Mouse (Mus musculus): ENCODE measurements around the gene Ncoa6.
"Not testable (repeated sequence)": the region's sequence is repeated elsewhere in the genome, so short reads cannot be mapped to it uniquely, and the experiment has no call there.

Gene Ncoa6

DNA sequence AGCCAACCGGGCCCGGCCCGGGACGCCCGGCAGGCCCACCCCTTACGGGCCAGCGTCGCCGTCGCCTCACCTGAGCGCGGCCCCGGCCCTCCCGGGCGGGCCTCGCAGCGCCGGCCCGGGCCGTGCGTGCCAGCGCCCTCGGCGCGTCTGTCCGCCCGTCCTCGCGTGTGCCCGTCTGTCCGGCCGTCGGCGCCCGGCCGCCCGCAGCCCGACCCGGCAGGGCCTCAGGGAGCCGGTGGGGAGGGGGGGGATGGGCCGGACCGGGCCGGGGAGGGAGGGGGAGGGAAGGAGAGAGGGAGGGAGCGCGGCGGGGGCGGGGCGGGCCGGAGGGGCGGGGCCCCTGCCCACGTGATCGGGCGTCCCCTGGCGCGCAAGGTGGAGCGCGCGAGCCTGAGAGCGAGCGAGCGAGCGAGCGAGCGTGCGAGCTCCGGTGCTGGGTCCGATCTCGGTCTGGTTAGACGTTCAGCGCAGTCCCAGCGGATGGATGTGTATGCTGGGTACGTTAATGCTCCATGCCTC, at the start of gene Ncoa6:
Ncoa6 (minus strand) TSS at position 325 of the 519 bp plus-strand sequence.
- DNase-seq (ENCODE audit: low spot score in 2 of 2) = peak; percentile 49 to 53

DNA sequence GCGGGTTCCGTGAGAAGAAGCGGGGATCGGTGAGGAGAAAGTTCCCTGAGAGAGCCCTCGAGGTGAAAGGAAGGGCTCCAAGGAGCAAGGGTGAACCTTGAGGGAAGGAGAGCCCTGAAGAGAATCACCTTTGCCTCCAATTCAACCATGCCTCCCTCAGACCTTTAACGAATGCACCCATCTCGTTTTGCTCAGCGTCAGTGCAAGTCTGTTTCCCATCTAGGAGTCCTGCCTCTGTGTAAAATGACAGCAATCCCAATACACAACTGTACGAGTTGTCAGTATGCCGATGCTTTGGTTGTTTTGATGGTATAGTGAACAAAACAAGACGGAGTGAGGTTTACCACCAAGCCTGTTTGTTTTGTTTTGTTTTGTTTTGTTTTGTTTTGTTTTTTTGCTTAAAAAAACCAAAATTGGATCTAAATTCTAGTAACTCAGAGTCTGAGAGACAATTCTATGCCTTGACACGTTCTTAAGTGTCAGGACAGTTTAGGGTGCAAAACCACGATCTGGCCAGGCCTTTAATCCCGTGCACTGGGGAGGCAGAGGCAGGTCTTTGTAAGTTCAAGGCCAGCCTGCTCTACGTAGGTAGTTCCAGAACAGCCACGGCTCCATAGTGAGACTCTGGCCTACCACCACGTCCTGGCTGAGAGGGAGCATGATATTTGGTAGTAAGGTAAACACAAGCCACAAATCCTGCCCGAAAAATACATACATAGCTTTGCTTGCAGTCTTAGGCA, 45.0 kb upstream of the Ncoa6 start:
- DNase-seq (ENCODE audit: low spot score in 2 of 2) = no peak

DNA sequence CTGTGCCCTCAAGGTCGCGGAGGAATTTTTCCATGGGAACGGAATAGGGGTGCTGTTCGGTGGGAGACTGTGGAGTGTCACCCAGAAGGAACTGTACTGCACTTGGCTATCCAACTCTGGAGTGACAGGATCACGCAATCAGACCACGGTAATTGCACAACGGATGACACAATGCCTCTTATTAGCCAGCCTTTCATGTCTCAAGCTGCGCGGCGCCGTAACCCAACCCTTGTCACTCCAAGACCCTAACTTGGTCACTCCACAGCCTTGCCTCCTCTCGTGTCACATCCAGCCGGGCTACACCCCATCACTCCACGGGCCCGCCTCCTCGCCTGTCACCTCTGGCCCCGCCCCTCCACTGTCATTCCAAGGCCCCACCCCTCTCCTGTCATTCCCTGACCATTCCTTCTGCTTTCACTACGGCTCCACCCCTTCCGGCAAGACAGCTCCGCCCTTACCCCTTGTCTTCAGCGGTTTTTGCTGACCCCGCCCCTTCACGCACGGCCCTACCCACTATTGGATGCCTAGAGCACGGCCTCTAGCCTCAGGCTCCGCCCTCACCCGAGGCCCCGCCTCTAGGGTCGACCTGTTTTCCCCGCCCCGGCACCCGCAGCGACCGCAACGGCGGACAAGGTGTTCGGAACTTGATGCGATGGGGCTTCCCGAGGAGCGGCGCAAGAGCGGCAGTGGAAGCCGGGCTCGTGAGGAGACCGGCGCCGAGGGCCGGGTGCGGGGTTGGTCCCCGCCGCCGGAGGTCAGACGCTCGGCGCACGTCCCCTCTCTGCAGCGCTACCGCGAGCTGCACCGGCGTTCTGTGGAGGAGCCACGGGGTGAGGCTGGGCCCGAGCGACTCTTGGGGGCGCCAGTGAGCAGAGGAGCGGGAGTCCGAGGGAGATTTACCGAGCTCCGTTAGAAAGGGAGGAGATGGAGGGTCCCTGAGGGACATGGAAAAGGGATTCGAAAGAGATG, 44.0 kb upstream of the Ncoa6 start, which contains the start of the genes Acss2 and Ggt7:
Acss2 (plus strand) TSS at position 494 of the 969 bp plus-strand sequence.
Ggt7 (minus strand) TSS at position 783 of the 969 bp plus-strand sequence.
- peak; percentile 96 to 98 for DNase-seq (ENCODE audit: low spot score in 2 of 2)

DNA sequence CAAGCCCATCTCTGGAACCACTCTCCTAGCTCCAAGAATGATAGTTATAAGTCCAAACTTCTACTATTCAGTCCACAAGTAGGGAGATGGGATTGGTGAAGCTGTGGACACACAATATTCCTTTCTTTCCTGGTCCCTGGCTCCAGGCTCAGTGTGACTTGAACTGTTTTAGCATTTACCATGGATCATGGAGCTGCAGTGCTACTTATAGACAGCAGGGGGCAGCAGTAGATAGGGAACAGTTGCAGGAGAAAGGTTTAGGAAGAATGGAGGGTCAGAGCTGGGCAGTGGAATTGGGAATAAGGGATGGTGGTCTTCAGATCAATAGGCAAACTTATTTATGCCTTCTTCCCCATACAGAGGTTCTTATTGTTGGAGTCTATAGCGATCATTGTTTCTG, 42.2 kb upstream of the Ncoa6 start:
- DNase-seq (ENCODE audit: low spot score in 2 of 2) = peak; percentile 32 to 40

DNA sequence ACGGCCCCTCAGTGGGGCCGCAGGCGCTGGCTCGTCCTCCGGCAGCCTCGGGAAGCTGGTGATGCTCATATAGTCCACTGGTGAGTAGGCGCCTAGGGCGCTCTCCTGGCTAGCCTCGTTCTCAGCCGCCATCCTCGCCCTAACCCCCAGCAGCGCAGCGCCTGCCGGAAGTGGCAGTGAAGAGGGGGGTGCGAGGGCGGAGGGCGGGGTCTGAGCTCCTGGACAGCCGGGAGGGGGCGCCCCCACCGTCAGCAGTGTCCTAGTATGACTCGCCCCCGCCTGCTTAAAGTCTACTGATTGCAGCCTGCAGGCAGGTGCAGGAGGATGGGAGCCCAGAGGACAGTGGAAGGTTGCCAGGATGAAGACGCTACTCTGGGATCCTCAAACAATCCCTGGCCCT, 41.0 kb upstream of the Ncoa6 start:
- DNase-seq (ENCODE audit: low spot score in 2 of 2) = peak; percentile 72 to 78

DNA sequence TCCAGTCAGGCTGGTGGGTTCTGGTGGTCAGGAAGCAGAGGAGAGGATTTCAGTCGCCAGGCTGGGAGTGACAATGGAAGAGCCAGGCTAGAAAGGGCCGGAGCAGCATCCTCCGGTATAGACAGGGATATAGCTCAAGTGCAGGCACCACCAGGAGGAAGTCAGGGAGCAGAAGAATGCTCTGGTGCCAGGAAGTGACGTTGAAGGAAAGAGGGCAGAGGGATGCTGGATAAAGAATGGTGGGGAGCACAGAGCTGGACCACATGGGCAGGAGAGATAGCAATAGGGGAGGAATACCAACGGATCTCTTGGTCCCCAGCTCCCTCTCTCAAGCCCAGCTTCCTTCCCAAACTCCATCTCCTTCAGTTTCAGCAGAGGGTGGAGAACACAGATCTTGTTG, 39.8 kb upstream of the Ncoa6 start:
- DNase-seq (ENCODE audit: low spot score in 2 of 2) = no peak

DNA sequence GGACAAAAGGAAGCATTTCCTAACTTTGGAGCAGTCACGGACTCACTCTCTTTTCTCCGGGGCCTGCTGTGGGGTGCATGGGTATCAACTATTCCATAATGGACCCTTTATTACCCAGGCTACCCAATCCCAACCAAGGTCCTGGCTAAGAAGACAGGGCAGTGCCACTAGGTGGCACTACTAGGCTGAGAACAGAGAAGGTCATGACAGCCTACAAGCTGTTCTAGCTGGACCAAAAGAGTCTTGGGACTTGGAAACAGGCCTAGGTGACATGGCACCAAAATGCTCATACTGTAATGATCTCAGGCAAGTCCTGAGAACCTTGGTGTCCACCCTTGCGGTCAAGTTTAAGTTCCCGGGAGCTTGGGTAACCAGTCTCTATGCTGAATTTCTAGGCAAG, 38.8 kb upstream of the Ncoa6 start:
- peak; percentile 39 to 49 for DNase-seq (ENCODE audit: low spot score in 2 of 2)

DNA sequence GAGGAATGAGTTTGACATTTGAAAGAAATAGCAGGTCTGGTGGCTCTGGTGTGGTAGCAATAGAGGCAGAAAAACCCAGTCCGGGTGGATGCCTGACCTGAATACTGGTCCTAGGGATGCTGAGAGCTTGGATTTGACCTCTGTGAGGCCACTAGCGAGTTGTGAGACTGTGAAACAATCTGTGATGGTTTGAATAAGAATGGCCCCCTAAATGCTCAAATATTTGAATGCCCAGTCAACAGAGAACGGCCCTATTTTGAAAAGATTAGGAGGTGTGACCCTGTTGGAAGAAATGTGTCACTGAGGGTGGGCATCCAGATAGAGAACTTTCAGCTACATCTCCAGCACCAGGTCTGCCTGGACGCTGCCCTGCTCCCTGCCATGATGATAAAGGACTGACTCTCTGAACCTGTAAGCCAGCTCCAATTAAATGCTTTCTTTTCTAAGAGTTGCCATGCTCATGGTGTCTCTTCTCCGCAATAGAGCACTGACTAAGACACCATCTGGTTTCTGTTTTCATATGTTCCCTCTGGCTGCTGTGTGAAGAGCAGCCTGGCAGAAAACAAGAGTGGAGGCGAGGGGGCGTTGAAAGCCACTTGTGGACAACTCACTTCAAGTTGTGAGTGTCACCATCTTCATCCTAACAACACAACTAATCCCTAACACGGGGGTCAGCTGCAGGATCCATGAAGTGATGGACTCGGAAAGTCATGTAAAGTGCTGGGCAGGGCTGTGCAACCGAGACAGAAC, 34.2 kb upstream of the Ncoa6 start:
- no peak for DNase-seq (ENCODE audit: low spot score in 2 of 2)

DNA sequence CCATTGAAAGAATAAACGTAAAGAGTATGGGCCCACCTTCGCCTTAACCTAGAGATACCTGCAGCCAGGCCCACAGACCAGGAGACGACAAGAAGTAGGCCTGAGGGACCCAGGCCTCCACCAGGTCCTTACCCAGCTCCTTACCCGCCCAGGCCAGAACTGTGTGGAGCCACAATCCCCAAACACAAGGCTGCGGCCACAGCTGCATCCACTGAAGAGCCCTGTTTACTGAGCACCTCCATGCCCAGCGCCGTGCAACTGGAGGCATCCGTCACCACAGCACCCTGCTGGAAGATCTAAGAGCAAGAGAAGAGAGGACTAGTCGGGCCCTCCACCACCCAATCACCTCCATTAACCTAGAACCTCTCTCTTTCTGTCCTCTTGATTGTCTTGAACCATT, 32.1 kb upstream of the Ncoa6 start:
- no peak for DNase-seq (ENCODE audit: low spot score in 2 of 2)

DNA sequence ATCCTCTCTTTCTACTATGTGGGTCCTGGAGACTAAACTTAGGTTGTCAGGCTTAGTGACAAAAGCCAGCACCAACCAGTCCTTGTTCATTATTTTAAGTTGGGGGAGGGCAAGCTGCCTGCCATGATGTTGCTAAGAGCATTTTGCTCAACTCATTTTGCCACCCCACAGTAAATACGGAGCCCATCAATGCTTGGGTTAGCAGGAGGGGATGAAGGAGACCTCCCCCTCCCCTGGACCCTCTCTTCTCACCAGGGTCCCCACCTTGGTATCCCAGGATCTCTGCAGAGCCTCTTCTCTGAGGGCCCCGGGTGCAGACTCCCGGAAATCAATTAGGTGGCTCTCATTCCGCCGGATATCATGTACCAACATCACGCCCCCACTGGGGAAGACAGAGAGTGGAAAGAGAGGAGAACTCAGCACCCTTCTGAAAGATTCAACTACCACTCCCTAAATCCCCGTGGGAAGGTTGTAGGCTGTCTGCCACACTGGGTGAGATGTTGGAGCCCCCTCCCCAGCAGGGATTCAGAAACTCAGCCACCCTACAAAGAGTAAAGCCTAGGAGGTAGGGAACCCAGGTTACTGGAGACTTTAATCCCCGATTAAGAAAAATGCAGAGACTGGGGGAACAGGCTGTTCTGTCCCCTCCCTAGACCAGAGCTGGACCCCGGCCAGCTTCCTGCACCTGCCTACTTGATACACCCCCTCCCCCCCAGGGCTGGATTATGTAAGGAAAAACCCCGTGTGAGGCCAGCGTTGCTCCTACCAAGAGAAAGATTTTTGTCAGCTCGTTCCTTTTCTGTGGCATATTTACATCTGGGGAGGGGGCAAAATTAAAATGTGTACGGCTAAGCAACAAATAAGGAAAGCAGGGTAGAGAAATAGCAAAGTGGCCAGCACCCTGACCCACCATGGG, 31.0 kb upstream of the Ncoa6 start:
- no peak for DNase-seq (ENCODE audit: low spot score in 2 of 2)

DNA sequence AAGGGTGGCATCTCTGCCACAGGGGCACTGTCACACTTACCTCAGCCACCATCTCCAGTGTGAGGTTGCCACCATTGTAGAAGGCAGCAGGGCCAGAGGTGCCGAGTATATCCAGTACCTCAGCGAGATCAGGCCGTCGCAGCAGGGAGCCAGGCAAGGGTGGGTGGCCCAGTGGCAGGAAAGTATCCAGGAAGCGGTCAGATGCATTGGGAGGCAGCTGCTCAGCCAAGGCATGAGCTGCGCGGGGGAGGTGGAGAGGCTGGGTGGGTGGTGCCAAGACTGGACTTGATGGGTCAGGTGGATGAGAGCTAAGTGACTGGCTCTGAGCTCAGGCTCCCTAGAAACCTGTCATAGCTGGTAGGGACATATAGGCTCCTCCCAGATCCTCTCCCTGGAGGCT, 28.9 kb upstream of the Ncoa6 start:
- no peak for DNase-seq (ENCODE audit: low spot score in 2 of 2)

DNA sequence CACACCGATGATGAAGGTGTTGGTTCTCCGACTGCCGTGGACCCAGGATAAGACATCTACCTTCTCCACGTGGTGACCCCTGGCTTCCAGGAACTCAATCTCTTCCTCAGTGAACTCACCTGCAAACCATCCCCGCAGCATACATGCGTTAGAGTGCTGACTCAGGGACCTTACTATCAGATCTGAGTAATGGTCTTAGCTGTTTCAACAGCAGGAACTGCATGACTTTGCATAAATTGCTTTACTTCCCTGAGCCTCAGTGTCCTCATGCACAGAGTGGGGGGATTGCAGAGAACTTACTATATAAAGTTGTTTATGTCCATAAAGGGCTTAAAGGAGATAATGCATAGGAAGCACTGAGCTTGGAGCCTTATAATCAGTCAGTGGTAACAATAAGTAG, 17.3 kb upstream of the Ncoa6 start:
- no peak for DNase-seq (ENCODE audit: low spot score in 2 of 2)

DNA sequence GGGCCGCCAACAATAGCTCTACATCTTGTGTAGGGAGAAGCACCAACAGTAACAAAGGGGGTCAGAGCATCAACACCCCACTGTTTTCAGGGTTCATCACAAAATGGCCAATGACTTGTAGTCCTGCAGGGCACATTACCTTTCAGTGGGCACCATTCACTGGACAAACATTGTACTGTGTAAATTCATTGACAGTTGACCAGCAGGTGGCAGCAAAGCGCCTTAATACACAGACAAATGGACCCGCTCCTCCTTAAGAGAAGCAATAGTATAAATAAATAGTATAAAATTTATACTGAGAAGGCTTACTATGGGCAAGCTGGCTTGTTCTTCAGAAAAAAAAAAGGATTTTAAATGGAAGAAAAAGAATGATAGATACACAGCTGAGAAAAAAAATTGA, 8.3 kb upstream of the Ncoa6 start:
- peak; percentile 40 to 58 for DNase-seq (ENCODE audit: low spot score in 2 of 2)

DNA sequence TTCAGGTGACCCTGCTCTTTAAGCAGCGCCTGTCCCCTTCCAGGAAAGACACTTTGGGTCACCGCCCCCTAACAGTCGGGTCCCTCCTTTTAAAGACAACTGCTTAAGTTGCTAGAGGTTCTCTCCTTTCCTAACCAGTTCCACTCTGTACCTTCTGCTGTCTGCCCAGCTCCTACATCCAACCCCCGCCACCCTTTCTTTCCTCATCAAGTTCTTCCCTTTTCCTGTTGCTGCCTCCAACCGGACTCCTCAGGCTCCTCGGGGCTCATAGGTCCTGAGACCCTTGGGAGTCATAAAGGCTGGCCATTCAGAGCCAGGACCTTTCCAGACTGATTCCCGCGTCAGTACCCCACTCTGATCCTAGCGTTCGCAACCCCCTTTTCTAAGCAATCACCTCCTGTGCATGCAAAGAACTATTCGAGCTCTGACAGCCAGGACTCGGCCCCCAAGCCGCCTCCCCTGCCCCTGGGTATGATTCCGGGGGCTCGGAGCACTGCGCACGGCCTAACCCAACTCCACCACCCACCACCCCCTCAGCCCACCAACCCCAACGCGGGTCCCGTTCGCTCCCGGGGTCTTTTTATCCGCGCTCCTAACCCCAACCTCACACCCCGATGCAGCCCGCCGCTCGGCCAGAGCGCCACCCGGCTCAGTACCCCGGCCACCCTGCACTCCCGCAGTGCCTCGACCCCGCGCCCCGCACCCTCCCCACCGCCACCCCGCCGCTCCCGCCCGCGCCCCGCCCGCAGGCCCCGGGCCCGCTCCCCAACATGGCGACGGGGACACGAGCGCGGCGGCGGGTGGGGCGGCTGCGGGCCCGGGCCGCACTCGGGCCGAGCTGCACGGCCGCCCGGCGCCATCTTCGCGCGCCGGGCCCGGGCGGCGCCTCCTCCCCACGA, 774 bp downstream of the Ncoa6 start:
- peak in 1 of 2 experiments; percentile 25 for DNase-seq (ENCODE audit: low spot score in 2 of 2)

DNA sequence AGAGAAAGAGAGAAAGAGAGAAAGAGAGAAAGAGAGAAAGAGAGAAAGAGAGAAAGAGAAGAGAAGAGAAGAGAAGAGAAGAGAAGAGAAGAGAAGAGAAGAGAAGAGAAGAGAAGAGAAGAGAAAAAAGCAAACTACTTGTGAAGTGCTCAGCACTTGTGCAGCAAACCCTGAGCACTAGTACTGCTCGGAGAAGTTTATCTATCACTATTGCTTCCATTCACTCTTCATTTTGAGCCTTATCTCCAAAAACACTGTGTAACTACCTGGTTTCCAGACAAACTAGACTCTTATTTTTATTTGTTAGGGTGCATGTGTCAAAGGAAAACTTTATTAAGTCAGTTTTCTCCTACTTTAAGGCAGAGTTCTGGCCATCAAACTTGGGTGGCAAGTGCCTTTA, 6.8 kb downstream of the Ncoa6 start:
- DNase-seq (ENCODE audit: low spot score in 2 of 2) = no peak

DNA sequence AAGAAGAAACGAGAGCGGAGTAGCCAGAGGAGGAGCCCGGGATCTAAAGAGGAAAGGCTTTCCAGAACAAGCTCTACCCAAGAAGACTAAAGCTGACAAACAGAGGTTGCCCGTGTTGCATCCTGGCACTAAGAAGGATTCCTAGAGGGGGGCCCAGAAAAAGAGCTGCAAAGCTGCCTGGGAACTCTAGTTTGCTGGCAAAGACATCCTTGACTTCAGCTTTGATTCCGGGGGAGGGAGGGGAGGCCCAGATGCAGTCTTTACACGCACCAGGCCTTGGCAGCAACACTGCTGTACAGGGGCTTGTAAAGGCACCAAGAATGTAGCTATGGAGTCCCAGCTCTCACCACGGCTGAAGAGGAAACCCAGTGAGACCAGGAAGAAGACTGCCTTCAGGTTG, 20.1 kb downstream of the Ncoa6 start:
- no peak for DNase-seq (ENCODE audit: low spot score in 2 of 2)

DNA sequence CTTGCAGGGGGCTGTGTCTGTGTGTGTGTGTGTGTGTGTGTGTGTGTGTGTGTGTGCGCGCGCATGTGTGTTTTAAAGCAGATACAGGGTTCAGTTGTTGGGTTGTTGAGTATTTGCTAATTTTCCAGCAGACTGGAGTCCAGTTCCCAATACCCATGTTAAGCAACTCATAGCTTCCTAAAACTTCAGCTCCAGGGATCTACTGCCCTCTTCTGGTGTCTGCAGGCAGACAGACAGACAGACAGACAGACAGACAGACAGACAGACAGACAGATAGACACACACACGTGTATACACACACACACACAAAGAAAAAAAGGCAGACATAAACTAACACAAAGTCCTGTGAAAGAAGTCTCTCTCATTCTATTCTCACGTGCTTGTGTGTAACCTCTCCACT, 22.4 kb downstream of the Ncoa6 start:
- DNase-seq (ENCODE audit: low spot score in 2 of 2) = no peak

DNA sequence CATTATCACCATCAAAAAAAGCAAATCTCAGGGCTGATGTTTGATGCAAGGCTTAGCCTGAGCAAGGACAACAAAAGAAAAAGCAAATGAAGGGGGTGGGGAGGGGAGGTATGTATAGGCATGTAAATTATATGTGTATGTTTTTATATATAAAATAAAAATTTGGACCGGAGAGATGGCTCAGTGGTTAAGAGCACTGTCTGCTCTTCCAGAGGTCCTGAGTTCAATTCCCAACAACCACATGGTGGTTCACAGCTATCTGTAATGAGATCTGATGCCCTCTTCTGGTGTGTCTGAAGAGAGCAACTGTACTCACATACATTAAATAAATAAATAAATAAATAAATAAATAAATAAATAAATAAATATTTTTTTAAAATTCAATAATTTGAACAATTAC, 25.8 kb downstream of the Ncoa6 start:
- DNase-seq (ENCODE audit: low spot score in 2 of 2) = not testable (repeated sequence)

DNA sequence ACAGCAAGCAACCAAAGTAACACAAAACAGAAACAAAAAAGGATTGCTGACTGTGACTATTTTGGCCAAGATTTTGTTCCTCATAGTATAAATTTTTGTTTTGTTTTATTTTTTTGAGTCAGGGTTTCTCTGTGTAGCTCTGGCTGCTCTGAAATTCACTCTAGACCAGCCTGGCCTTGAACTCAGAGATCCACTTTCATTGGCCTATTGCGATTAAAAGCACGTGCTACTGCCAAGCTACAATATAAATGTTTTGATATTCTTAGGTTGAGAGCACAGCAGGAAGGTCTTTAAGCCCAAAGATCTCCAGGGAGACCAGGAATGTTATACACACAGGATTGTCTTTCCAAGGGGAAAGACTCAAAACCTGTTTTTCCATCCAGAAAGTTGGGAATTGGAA, 30.2 kb downstream of the Ncoa6 start:
- DNase-seq (ENCODE audit: low spot score in 2 of 2) = no peak

DNA sequence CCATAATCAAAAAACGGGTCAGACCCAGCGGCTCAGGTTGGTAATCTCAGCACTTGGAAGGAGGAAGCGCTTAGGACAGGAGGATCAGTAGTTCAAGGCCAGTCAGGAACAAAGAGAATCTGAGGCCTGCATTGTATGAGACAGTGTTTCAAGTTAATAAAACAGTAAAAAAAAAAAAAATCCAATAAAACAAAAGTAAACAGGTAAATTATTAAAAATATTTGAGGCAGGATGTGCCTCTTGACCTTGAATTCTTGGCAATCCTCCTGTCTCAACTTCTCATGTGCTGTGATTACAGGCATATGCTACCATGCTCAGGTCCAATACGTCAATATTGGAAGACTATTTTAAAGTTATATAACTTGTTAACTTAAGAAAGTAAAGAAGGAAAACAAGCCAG, 30.8 kb downstream of the Ncoa6 start:
- DNase-seq (ENCODE audit: low spot score in 2 of 2) = no peak

All from spleen, postnatal 36 days (tissue).